Mouse (Mus musculus): ENCODE data around the gene Ppm1a. TPM values are rescaled to one million over a fixed set of nuclear protein-coding genes. Genes with fewer than 3 reads are reported as not detected.

Gene Ppm1a
- polyA plus RNA-seq, 1 experiment from 2014 or later: 59.5 TPM

DNA sequence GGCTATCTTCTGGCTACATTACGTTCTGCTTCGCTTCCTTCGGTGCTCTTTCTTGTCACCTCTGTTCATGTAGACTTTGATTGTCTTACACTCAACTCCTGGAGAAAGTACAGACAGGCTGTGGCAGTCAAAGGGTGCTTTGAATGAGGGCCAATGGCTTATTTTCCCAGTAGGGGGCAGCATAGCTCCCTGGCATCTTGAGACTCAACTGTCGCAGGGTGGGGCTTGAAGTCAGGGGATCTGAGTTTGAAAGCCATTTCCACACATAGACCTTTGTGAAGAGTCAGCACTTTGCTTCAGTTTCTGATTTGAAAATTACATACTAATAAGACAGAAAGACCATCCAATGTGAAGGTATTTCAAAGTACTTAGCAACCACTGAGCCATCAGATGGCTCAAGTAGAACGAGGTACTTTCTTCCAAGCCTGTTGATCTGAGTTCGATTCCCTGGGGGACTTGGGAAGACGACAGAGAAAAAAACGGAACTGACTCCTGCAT, 78.3 kb downstream of the Ppm1a start:
- no peak for ATAC-seq (replicated peaks; ENCODE audit: low FRiP score)
- 75% methylated on average over 8 of the region's 8 CpGs for WGBS
- no peak for DNase-seq (ENCODE audit: low spot score)
- no peak overlapping the region for H3K4me2 ChIP-seq (ENCODE audit: low read depth, low read length, severe bottlenecking)
- H3K9ac ChIP-seq (ENCODE audit: low read length): no peak overlapping the region
- no peaks in the 10 kb centered on the region for H3K36me3 ChIP-seq (ENCODE audit: control insufficient read depth, insufficient read depth, low read length)
- no peaks in the 10 kb centered on the region for H3K9me3 ChIP-seq (ENCODE audit: control insufficient read depth, low read length)
- H3K27me3 ChIP-seq (ENCODE audit: control insufficient read depth, insufficient read depth, low read length): peaks cover 29% of the 10 kb centered on the region
- 0 out of 2 replicates have a peak, but pooled peaks cover 4% of the 10 kb centered on the region for H3K4me1 ChIP-seq (replicated peaks; ENCODE audit: control insufficient read depth, insufficient read depth, low read length)
- no peak overlapping the region for H3K27ac ChIP-seq (ENCODE audit: low read depth, low read length)
- H3K4me3 ChIP-seq (ENCODE audit: low read depth, low read length): no peak overlapping the region

DNA sequence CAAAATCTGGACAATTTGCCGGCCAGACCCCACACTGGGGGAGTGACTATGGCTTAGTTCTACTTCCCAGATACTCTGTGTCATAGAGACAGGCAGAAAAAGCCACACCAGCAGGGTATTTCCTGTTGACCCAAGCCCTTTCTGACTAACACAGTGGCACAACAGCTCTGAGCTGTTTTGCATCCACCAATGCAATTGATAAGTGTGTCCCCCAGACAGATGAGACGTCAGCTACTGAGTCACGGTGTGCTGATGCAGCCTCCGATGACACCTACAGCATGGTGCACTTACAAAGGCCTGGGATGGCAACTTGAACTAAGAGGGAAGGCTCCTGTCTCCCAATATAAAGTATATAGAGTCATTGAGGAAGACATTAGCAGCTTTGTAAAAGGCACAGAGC, 80.0 kb downstream of the Ppm1a start:
- Histone ChIP-seq H3K9ac (ENCODE audit: low read length) (no peak overlapping the region), H3K4me1 (replicated peaks; ENCODE audit: control insufficient read depth, insufficient read depth, low read length) (no peaks in the 10 kb centered on the region), H3K27ac (ENCODE audit: low read depth, low read length) (no peak overlapping the region), H3K9me3 (ENCODE audit: control insufficient read depth, low read length) (no peaks in the 10 kb centered on the region), H3K27me3 (ENCODE audit: control insufficient read depth, insufficient read depth, low read length) (peaks cover 15% of the 10 kb centered on the region), H3K36me3 (ENCODE audit: control insufficient read depth, insufficient read depth, low read length) (no peaks in the 10 kb centered on the region), H3K4me3 (ENCODE audit: low read depth, low read length) (no peak overlapping the region), H3K4me2 (ENCODE audit: low read depth, low read length, severe bottlenecking) (no peak overlapping the region)
- ATAC-seq (replicated peaks; ENCODE audit: low FRiP score) (no peak), DNase-seq (ENCODE audit: low spot score) (peak; percentile 25)
- 85% methylated on average over 4 of the region's 4 CpGs for WGBS

DNA sequence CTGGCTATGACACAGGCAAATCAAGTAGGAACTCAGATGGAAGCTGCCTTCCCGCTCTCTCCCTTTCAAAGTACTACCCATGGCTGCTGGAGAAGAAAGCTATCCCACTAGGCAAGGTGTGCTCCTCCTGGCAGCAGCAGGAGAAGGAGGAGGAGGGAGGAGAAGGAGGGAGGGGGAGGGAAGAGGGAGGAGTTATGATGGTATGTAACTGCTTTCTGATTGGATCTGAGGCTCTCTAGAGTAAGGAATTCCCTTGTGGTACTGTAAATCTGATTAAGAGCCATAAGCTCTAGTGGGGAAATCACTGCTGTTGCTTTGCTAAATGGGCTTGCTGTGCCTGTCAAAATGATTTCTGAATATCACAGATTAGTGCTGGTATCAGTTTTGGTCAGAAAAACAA, 84.2 kb downstream of the Ppm1a start:
- no peak for ATAC-seq (replicated peaks; ENCODE audit: low FRiP score)
- Histone ChIP-seq H3K4me2 (ENCODE audit: low read depth, low read length, severe bottlenecking) (no peak overlapping the region), H3K4me1 (replicated peaks; ENCODE audit: control insufficient read depth, insufficient read depth, low read length) (no peaks in the 10 kb centered on the region), H3K4me3 (ENCODE audit: low read depth, low read length) (no peak overlapping the region), H3K27me3 (ENCODE audit: control insufficient read depth, insufficient read depth, low read length) (peaks cover 23% of the 10 kb centered on the region), H3K27ac (ENCODE audit: low read depth, low read length) (no peak overlapping the region), H3K9ac (ENCODE audit: low read length) (no peak overlapping the region), H3K36me3 (ENCODE audit: control insufficient read depth, insufficient read depth, low read length) (no peaks in the 10 kb centered on the region), H3K9me3 (ENCODE audit: control insufficient read depth, low read length) (no peaks in the 10 kb centered on the region)
- no peak for DNase-seq (ENCODE audit: low spot score)
- WGBS: 94% methylated on average over 1 of the region's 1 CpGs

DNA sequence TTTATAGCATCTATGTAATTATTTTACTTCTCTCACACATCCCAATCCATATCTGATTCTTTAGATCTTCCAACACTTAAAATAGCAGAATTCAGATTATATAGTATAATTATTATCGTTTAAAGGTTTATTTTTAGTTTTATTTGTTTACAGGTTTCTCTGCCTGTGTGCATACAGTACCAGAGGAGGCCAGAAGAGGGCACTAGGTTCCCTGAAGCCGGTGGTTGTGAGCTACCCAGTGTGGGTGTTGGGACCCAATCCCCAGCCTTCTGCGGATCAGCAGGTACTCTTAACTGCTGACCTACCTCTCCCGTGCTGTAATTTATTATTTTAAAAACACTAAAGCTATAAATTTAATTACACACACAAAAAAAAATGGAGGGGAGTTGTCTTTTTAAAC, 85.9 kb downstream of the Ppm1a start:
- Histone ChIP-seq H3K9ac (ENCODE audit: low read length) (no peak overlapping the region), H3K27ac (ENCODE audit: low read depth, low read length) (no peak overlapping the region), H3K4me2 (ENCODE audit: low read depth, low read length, severe bottlenecking) (no peak overlapping the region), H3K4me3 (ENCODE audit: low read depth, low read length) (no peak overlapping the region), H3K4me1 (replicated peaks; ENCODE audit: control insufficient read depth, insufficient read depth, low read length) (no peaks in the 10 kb centered on the region), H3K27me3 (ENCODE audit: control insufficient read depth, insufficient read depth, low read length) (peaks cover 36% of the 10 kb centered on the region), H3K9me3 (ENCODE audit: control insufficient read depth, low read length) (no peaks in the 10 kb centered on the region), H3K36me3 (ENCODE audit: control insufficient read depth, insufficient read depth, low read length) (no peaks in the 10 kb centered on the region)
- 88% methylated on average over 4 of the region's 4 CpGs for WGBS
- DNase-seq (ENCODE audit: low spot score) (no peak), ATAC-seq (replicated peaks; ENCODE audit: low FRiP score) (no peak)

DNA sequence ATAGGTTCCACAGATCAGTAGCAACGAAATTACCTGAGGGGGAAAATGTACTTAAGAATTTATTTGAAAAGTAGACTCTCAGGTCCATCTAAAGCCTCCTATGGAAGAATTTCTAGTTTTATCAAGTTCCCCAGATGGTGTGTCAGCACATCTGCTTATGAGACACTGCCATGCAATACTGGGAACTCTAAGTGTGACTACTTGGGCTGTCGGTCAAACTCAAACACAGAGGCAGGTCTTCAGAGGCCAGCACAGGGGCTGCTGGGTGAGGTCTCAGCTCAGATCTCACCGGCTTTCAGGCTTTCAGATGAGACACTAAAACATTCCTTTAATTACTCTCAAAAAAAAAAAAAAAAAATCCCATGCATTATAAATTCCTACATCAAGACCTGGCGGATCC, 86.3 kb downstream of the Ppm1a start:
- ATAC-seq (replicated peaks; ENCODE audit: low FRiP score) (no peak), DNase-seq (ENCODE audit: low spot score) (no peak)
- no peak overlapping the region for H3K27ac ChIP-seq (ENCODE audit: low read depth, low read length)
- H3K4me1 ChIP-seq (replicated peaks; ENCODE audit: control insufficient read depth, insufficient read depth, low read length): no peaks in the 10 kb centered on the region
- no peak overlapping the region for H3K4me3 ChIP-seq (ENCODE audit: low read depth, low read length)
- H3K27me3 ChIP-seq (ENCODE audit: control insufficient read depth, insufficient read depth, low read length): peaks cover 41% of the 10 kb centered on the region
- WGBS: 86% methylated on average over 4 of the region's 4 CpGs
- H3K9ac ChIP-seq (ENCODE audit: low read length): no peak overlapping the region; the same call in 1 of the 2 replicates
- H3K36me3 ChIP-seq (ENCODE audit: control insufficient read depth, insufficient read depth, low read length): no peaks in the 10 kb centered on the region
- no peaks in the 10 kb centered on the region for H3K9me3 ChIP-seq (ENCODE audit: control insufficient read depth, low read length)
- H3K4me2 ChIP-seq (ENCODE audit: low read depth, low read length, severe bottlenecking): no peak overlapping the region

DNA sequence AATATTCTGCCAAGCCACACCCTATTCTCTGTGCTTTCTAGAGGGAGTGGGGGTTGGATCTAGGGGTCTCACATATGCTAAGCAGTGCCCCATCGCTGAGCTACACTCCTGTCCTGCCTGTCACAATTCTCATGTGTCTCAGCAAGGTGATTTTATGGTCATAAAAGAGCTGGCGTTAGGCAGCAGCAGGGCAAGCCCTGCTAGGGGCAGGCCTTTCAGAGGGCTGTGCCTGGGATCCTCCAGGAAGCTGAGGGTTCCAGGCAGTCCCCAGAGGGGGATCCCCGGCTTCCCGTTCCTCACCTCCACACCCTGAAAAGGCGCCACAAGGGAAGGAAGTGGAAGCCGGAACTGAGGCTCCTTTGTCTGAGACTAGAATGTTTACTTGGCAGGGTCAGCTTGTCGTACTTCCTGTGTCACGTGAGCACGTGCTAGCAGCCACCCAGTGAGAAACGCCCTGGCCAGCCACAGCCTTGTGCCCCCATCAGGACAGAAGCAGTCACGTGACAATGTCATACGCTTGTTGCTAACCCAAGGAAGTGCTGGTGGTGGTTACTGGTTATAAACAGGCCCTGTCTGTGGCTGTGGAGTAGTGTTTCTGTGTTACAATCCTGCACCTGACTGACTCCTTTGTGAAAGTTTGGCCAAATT, 86.8 kb downstream of the Ppm1a start:
- Histone ChIP-seq H3K4me3 (ENCODE audit: low read depth, low read length) (peak overlapping the region; percentile 10; the same call in 1 of the 2 replicates), H3K27ac (ENCODE audit: low read depth, low read length) (no peak overlapping the region), H3K9ac (ENCODE audit: low read length) (peak overlapping the region; percentile 27; the same call in 1 of the 2 replicates), H3K27me3 (ENCODE audit: control insufficient read depth, insufficient read depth, low read length) (peaks cover 45% of the 10 kb centered on the region), H3K4me1 (replicated peaks; ENCODE audit: control insufficient read depth, insufficient read depth, low read length) (no peaks in the 10 kb centered on the region), H3K4me2 (ENCODE audit: low read depth, low read length, severe bottlenecking) (peak overlapping the region; percentile 39; the same call in 1 of the 2 replicates), H3K36me3 (ENCODE audit: control insufficient read depth, insufficient read depth, low read length) (no peaks in the 10 kb centered on the region), H3K9me3 (ENCODE audit: control insufficient read depth, low read length) (no peaks in the 10 kb centered on the region)
- DNase-seq (ENCODE audit: low spot score): peak; percentile 69
- 23% methylated on average over 12 of the region's 12 CpGs for WGBS
- ATAC-seq (replicated peaks; ENCODE audit: low FRiP score): peak; percentile 60

DNA sequence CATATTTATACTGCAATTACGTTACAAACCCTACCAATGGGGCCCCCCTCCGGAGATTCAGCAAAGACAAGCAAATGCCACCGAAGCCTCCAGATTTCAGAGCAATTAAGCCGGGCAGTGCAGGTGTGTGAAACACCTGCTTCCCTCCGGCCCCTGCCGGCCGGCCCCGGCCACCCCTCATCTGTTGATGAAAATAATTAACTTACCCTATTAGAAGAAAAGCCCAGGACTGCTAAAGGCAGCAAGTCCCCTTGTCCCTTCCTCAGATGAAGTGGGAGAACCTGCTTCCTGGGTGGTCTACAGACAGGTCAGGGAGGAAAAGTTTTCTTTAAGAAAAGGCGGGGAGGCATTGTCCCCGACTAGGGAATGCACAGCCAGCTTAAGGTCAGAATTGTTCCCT, 88.7 kb downstream of the Ppm1a start:
- no peak for DNase-seq (ENCODE audit: low spot score)
- 13% methylated on average over 10 of the region's 10 CpGs for WGBS
- ATAC-seq (replicated peaks; ENCODE audit: low FRiP score): no peak
- Histone ChIP-seq H3K27me3 (ENCODE audit: control insufficient read depth, insufficient read depth, low read length) (peaks cover 63% of the 10 kb centered on the region), H3K4me1 (replicated peaks; ENCODE audit: control insufficient read depth, insufficient read depth, low read length) (no peaks in the 10 kb centered on the region), H3K9me3 (ENCODE audit: control insufficient read depth, low read length) (no peaks in the 10 kb centered on the region), H3K27ac (ENCODE audit: low read depth, low read length) (no peak overlapping the region), H3K36me3 (ENCODE audit: control insufficient read depth, insufficient read depth, low read length) (no peaks in the 10 kb centered on the region), H3K4me3 (ENCODE audit: low read depth, low read length) (no peak overlapping the region), H3K4me2 (ENCODE audit: low read depth, low read length, severe bottlenecking) (no peak overlapping the region), H3K9ac (ENCODE audit: low read length) (no peak overlapping the region)

DNA sequence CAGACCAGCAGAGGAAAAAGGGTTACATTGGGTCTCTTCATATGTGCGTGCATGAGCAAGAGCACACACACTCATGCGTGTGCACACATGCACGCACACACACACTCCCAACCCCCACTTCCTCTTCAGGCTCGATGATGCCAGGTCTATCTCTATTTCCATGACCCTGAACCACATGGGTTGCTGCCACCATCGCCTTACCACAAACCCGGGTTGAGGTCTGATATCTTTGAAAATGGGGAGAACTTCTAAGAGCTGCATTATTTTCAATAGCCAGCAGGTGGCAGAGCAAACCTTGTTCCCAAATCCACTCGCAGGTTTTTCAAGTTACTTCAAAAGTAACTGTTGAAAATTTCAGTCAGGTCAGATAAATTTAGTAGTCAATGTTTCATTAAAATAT, 90.5 kb downstream of the Ppm1a start:
- WGBS: 26% methylated on average over 7 of the region's 7 CpGs
- ATAC-seq (replicated peaks; ENCODE audit: low FRiP score): no peak

More for the DNA sequence above, 90.5 kb downstream of the Ppm1a start:
- no peak overlapping the region for H3K9ac ChIP-seq (ENCODE audit: low read length)
- H3K4me3 ChIP-seq (ENCODE audit: low read depth, low read length): no peak overlapping the region
- H3K4me2 ChIP-seq (ENCODE audit: low read depth, low read length, severe bottlenecking): no peak overlapping the region
- H3K9me3 ChIP-seq (ENCODE audit: control insufficient read depth, low read length): no peaks in the 10 kb centered on the region
- no peaks in the 10 kb centered on the region for H3K36me3 ChIP-seq (ENCODE audit: control insufficient read depth, insufficient read depth, low read length)
- peaks cover 72% of the 10 kb centered on the region for H3K27me3 ChIP-seq (ENCODE audit: control insufficient read depth, insufficient read depth, low read length)
- H3K4me1 ChIP-seq (replicated peaks; ENCODE audit: control insufficient read depth, insufficient read depth, low read length): no peaks in the 10 kb centered on the region
- DNase-seq (ENCODE audit: low spot score): no peak
- no peak overlapping the region for H3K27ac ChIP-seq (ENCODE audit: low read depth, low read length)

Data from forebrain, embryonic 11.5 days (tissue).